Mouse (Mus musculus) lung, adult 2 months (tissue): ENCODE measurements around the gene Prdx2. TPM values are rescaled to one million over a fixed set of nuclear protein-coding genes. Genes with fewer than 3 reads are reported as not detected.

Experiments used
- DNase-seq: peaks from one replicate; pipeline ENCODE4 v3.0.0; 2022
- H3K4me1 ChIP-seq: fragments of 200-500 bp; 2 replicates; pipeline ENCODE4 v1.6.1; 2011; ENCODE audit warnings: low read length; ENCODE audit not compliant: control insufficient read depth, insufficient read depth
- H3K4me3 ChIP-seq: fragments of 200-500 bp; replicated peaks from 2 replicates; pipeline ENCODE3; 2011; ENCODE audit warnings: low read depth, mild to moderate bottlenecking, control low read depth, low read length; ENCODE audit errors: extremely low read depth
- CTCF ChIP-seq: fragments of 200-500 bp; IDR thresholded peaks from 2 replicates; pipeline ENCODE4 v1.5.1; 2011; ENCODE audit warnings: mild to moderate bottlenecking, low read length, control low read depth; ENCODE audit not compliant: insufficient read depth
- POLR2A ChIP-seq: fragments of 200-500 bp; IDR thresholded peaks from 2 replicates; pipeline ENCODE4 v1.6.1; 2011; ENCODE audit warnings: low read depth, mild to moderate bottlenecking, control low read depth, low read length, borderline replicate concordance; ENCODE audit errors: extremely low read depth
- WGBS: fragments of 180-500 bp; shearing (Covaris S2); methylation state at CpG from one replicate; pipeline ENCODE4 v1.1.7; 2018; 5-methylcytosine and 5-hydroxymethylcytosine counted together
- polyA plus RNA-seq: library from polyadenylated mRNA; depleted of rRNA; stranded (reverse); fragments of >200 nt; gene quantifications from 2 replicates; pipeline ENCODE4 v1.2.3, GENCODE M21; 2012

The Prdx2 gene
- polyA plus RNA-seq, 1 experiment: 117 TPM

GRCm38 (mm10) chr8:84990836-84991235, 21.4 kb downstream of the Prdx2 start:
- TF ChIP-seq POLR2A (peak; percentile 35; the same call in 1 of the 2 replicates), CTCF (no peak)
- DNase-seq: peak; percentile 72
- peaks cover 12% of the 10 kb centered on the region for H3K4me1 ChIP-seq
- H3K4me3 ChIP-seq: peak overlapping the region; percentile 67
- 5% methylated on average over 15 of the region's 15 CpGs for WGBS

DNA sequence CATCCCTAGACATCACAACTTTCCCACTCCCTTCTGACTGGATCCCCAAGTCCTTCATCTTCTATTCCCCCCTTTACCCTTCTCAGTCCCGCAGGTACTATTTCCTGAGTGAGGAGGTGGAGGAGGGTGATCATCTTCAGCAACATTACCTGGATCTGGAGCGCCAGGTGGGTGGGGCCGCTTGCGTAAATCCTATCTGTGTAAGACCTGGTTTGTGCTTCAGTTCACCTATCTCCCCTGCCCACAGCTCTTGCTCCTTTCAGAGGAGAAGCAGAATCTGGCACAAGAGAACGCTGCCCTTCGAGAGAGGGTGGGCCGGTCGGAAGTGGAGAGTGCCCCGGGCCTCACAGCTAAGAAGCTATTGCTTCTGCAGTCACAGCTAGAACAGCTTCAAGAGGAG, 25.0 kb downstream of the Prdx2 start:
- TF ChIP-seq POLR2A: no peak
- TF ChIP-seq CTCF: no peak
- 91% methylated on average over 9 of the region's 9 CpGs for WGBS
- Histone ChIP-seq H3K4me3 (no peak overlapping the region), H3K4me1 (peaks cover 6% of the 10 kb centered on the region; the same call in 1 of the 2 replicates)
- DNase-seq: no peak

GRCm38 (mm10) chr8:84995680-84996079, 26.3 kb downstream of the Prdx2 start:
- no peak for TF ChIP-seq POLR2A
- TF ChIP-seq CTCF: no peak
- Histone ChIP-seq H3K4me1 (peaks cover 2% of the 10 kb centered on the region; the same call in 1 of the 2 replicates), H3K4me3 (no peak overlapping the region)
- no peak for DNase-seq
- 41% methylated on average over 25 of the region's 25 CpGs for WGBS

DNA sequence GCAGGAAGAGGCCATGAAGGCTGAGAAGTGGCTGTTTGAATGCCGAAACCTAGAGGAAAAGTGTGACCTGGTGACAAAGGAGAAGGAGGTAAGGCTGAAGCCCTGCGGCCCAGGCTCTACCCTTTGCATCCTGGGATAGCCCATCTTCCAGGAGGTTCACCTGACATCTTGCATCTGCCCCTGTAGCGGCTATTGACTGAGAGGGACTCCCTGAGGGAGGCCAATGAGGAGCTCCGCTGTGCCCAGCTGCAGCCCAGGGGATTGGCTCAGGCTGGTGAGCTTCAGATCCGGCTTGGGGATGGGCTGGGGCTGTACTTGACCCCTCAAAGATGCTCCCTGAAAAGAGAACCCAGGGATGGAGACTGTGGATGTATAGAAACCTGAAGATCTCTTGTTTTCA, 27.6 kb downstream of the Prdx2 start:
- no peak for DNase-seq
- 89% methylated on average over 5 of the region's 5 CpGs for WGBS
- Histone ChIP-seq H3K4me1 (peaks cover 2% of the 10 kb centered on the region; the same call in 1 of the 2 replicates), H3K4me3 (no peak overlapping the region)
- TF ChIP-seq POLR2A (no peak), CTCF (no peak)

GRCm38 (mm10) chr8:84997649-84998295, 28.4 kb downstream of the Prdx2 start:
- 7% methylated on average over 19 of the region's 19 CpGs for WGBS
- DNase-seq: peak; percentile 88

GRCm38 (mm10) chr8:85007686-85008085, 38.3 kb downstream of the Prdx2 start:
- peak; percentile 45 for DNase-seq
- TF ChIP-seq CTCF: no peak
- no peak for TF ChIP-seq POLR2A
- H3K4me3 ChIP-seq: no peak overlapping the region
- no peaks in the 10 kb centered on the region for H3K4me1 ChIP-seq
- 15% methylated on average over 25 of the region's 25 CpGs for WGBS

More at GRCm38 (mm10) chr8:84997649-84998295, 28.4 kb downstream of the Prdx2 start:
- Histone ChIP-seq H3K4me3 (no peak overlapping the region), H3K4me1 (peaks cover 2% of the 10 kb centered on the region; the same call in 1 of the 2 replicates)
- peak; percentile 83 for TF ChIP-seq CTCF
- no peak for TF ChIP-seq POLR2A

GRCm38 (mm10) chr8:85011242-85011641, 41.9 kb downstream of the Prdx2 start:
- H3K4me3 ChIP-seq: no peak overlapping the region
- TF ChIP-seq POLR2A (no peak), CTCF (no peak)
- no peaks in the 10 kb centered on the region for H3K4me1 ChIP-seq
- no peak for DNase-seq
- WGBS: 11% methylated on average over 28 of the region's 28 CpGs

DNA sequence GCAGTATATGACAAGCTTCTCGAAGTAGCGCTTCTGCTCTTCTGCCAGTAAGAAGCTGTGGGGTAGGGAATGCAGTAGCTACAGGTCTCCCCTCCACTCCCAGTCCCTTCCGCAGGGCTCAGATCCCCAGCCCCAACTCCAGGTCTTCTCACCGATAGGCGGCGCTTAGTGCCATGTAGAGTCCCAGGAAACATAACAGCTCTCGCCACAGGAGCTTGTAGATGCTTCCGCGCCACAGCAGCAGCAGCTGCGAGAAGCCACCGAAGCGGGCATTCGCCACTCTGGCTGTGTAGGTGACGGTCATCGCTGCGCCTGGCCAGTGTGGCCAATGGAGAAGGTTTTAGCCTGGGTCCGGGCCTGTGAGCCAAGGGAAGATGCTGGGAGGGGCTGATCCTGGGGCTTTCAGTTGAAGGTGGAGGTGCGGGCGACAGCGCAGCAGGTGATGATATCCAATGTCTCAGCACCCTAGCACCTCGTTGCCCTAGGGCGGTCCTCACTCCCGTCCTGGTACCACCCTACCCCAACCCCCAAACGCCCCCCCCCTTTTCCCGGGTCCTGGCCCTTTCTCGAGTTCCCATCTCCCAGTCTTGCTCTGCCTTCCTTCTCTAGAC, 43.9 kb downstream of the Prdx2 start:
- TF ChIP-seq POLR2A: no peak
- peak; percentile 63 for TF ChIP-seq CTCF
- H3K4me3 ChIP-seq: peak overlapping the region; percentile 26
- DNase-seq: peak; percentile 71
- H3K4me1 ChIP-seq: no peaks in the 10 kb centered on the region
- WGBS: 6% methylated on average over 26 of the region's 26 CpGs

GRCm38 (mm10) chr8:85014431-85014830, 45.0 kb downstream of the Prdx2 start, which contains the start of gene Best2:
Best2 (minus strand) TSS chr8:85014531.
- DNase-seq: no peak
- Histone ChIP-seq H3K4me1 (no peaks in the 10 kb centered on the region), H3K4me3 (peak within 1 kb of the TSS; percentile 26)
- 57% methylated on average over 2 of the region's 2 CpGs for WGBS
- TF ChIP-seq POLR2A: no peak
- no peak for TF ChIP-seq CTCF

GRCm38 (mm10) chr8:85016724-85017123, 47.3 kb downstream of the Prdx2 start:
- TF ChIP-seq CTCF (no peak), POLR2A (no peak)
- H3K4me3 ChIP-seq: no peak overlapping the region
- WGBS: 60% methylated on average over 10 of the region's 10 CpGs
- H3K4me1 ChIP-seq: no peaks in the 10 kb centered on the region
- no peak for DNase-seq
